Mouse (Mus musculus) liver, embryonic 14.5 days (tissue): ENCODE data around the gene Zfp536. TPM values are rescaled to one million over a fixed set of nuclear protein-coding genes. Genes with fewer than 3 reads are reported as not detected.

ENCODE experiments used
- ATAC-seq: fragments of 200-750 bp; cut with Nextera tagmentation; 2 replicates; pipeline ENCODE4 v1.8.0; 2017; ENCODE audit warnings: moderate number of reproducible peaks, mild to moderate bottlenecking, moderate library complexity; ENCODE audit not compliant: insufficient read depth
- DNase-seq, 3 experiments: peaks; one replicate each; pipeline ENCODE4 v3.0.0-alpha.2; 2012 to 2013; ENCODE audit warnings: low read depth in 3 of 3, low spot score in 3 of 3
- H3K27ac ChIP-seq: fragments of 300-500 bp; sonication (generic); 2 replicates; pipeline ENCODE4 v1.5.1; 2014; ENCODE audit warnings: moderate library complexity, mild to moderate bottlenecking, control low read depth, inconsistent platforms
- H3K27me3 ChIP-seq: fragments of 300-500 bp; sonication (generic); 2 replicates; pipeline ENCODE4 v1.6.1; 2014; ENCODE audit warnings: mild to moderate bottlenecking, low read length, moderate library complexity; ENCODE audit not compliant: control insufficient read depth, insufficient read depth
- H3K36me3 ChIP-seq: fragments of 300-500 bp; sonication (generic); replicated peaks from 2 replicates; pipeline ENCODE4 v1.6.1; 2014; ENCODE audit warnings: low read depth; ENCODE audit not compliant: control insufficient read depth, insufficient read depth
- H3K4me1 ChIP-seq, 2 experiments: fragments of 200-500 bp in 1 of 2; fragments of 300-500 bp in 1 of 2; sonication (generic) in 1 of 2; replicated peaks; 2 replicates each; pipeline ENCODE4 v1.6.1; 2012 to 2014; ENCODE audit warnings: antibody characterized with exemption in 1 of 2, inconsistent platforms in 1 of 2, low read length in 1 of 2; ENCODE audit not compliant: control insufficient read depth in 2 of 2, insufficient read depth in 2 of 2
- H3K4me2 ChIP-seq: fragments of 300-500 bp; sonication (generic); 2 replicates; pipeline ENCODE4 v1.6.1; 2014; ENCODE audit warnings: low read depth, mild to moderate bottlenecking, control low read depth, moderate library complexity
- H3K4me3 ChIP-seq, 2 experiments: fragments of 200-500 bp in 1 of 2; fragments of 300-500 bp in 1 of 2; sonication (generic) in 1 of 2; 2 replicates each; pipeline ENCODE4 v1.5.1; 2012 to 2014; ENCODE audit warnings: low read depth in 2 of 2, low read length in 2 of 2, mild to moderate bottlenecking in 2 of 2, control low read depth in 1 of 2, inconsistent platforms in 1 of 2, moderate library complexity in 1 of 2; ENCODE audit not compliant: insufficient read depth in 1 of 2
- H3K9ac ChIP-seq: fragments of 300-500 bp; sonication (generic); replicated peaks from 2 replicates; pipeline ENCODE4 v1.6.1; 2014; ENCODE audit warnings: mild to moderate bottlenecking, control low read depth, moderate library complexity
- H3K9me3 ChIP-seq: fragments of 300-500 bp; sonication (generic); 2 replicates; pipeline ENCODE4 v1.6.1; 2016; ENCODE audit warnings: low read length, mixed read lengths; ENCODE audit not compliant: control insufficient read depth
- CTCF ChIP-seq: IDR thresholded peaks from 2 replicates; pipeline ENCODE4 v1.5.1; 2016; ENCODE audit warnings: antibody characterized with exemption, low read depth, control low read depth
- EP300 ChIP-seq: IDR thresholded peaks from 2 replicates; pipeline ENCODE4 v1.6.1; 2016; ENCODE audit warnings: antibody characterized with exemption, low read depth
- WGBS: fragments of 180-500 bp; shearing (Covaris S2); extraction: QIAGEN DNeasy Blood & Tissue Kit; methylation state at CpG from one replicate; pipeline ENCODE4 v1.1.7; 2014; ENCODE audit not compliant: insufficient replicate concordance; 5-methylcytosine and 5-hydroxymethylcytosine counted together
- polyA plus RNA-seq, 2 experiments: library from polyadenylated mRNA; depleted of rRNA in 1 of 2; stranded (reverse) in 1 of 2; unstranded in 1 of 2; fragments of >200 nt; fragmentation: Nextera tagmentation in 1 of 2; extraction: Ambion mirVana in 1 of 2; gene quantifications; 2 replicates each; pipeline versions ENCODE4 v1.2.1 to v1.2.3; 2012 to 2014

The Zfp536 gene
- polyA plus RNA-seq, 2 experiments: not detected

- no peaks in the 10 kb centered on the region for H3K27me3 ChIP-seq
- ATAC-seq: no peak
- H3K9ac ChIP-seq: no peak overlapping the region
- 76% methylated on average over 2 of the region's 2 CpGs for WGBS
- no peaks in the 10 kb centered on the region for H3K4me1 ChIP-seq
- H3K36me3 ChIP-seq: no peaks in the 10 kb centered on the region
- H3K4me3 ChIP-seq: no peak overlapping the region
- TF ChIP-seq EP300: no peak
- no peak for TF ChIP-seq CTCF
- H3K4me2 ChIP-seq: no peak overlapping the region
- DNase-seq: no peak
- H3K27ac ChIP-seq: no peak overlapping the region
- H3K9me3 ChIP-seq: no peaks in the 10 kb centered on the region
These were observed 245.6 kb downstream of the Zfp536 start for GRCm38 (mm10) chr7:37527890-37528289.

GRCm38 (mm10) chr7:37521407-37521806, 252.0 kb downstream of the Zfp536 start:
- Histone ChIP-seq H3K27me3 (no peaks in the 10 kb centered on the region), H3K9me3 (no peaks in the 10 kb centered on the region), H3K4me3 (no peak overlapping the region), H3K36me3 (no peaks in the 10 kb centered on the region), H3K4me1 (no peaks in the 10 kb centered on the region), H3K4me2 (no peak overlapping the region), H3K27ac (no peak overlapping the region), H3K9ac (no peak overlapping the region)
- TF ChIP-seq CTCF (no peak), EP300 (no peak)
- no peak for ATAC-seq
- no peak for DNase-seq
- 24% methylated on average over 2 of the region's 2 CpGs for WGBS

GRCm38 (mm10) chr7:37510933-37511675, 262.3 kb downstream of the Zfp536 start:
- TF ChIP-seq EP300: no peak
- TF ChIP-seq CTCF: no peak
- no peaks in the 10 kb centered on the region for H3K27me3 ChIP-seq
- WGBS: 59% methylated on average over 8 of the region's 8 CpGs

GRCm38 (mm10) chr7:37509700-37510099, 263.7 kb downstream of the Zfp536 start:
- no peak overlapping the region for H3K4me2 ChIP-seq
- no peaks in the 10 kb centered on the region for H3K27me3 ChIP-seq

More at GRCm38 (mm10) chr7:37510933-37511675, 262.3 kb downstream of the Zfp536 start:
- H3K4me1 ChIP-seq: no peaks in the 10 kb centered on the region
- no peak overlapping the region for H3K4me2 ChIP-seq
- no peak overlapping the region for H3K4me3 ChIP-seq
- no peak for DNase-seq
- no peaks in the 10 kb centered on the region for H3K9me3 ChIP-seq
- H3K36me3 ChIP-seq: no peaks in the 10 kb centered on the region
- no peak overlapping the region for H3K9ac ChIP-seq
- no peak overlapping the region for H3K27ac ChIP-seq
- ATAC-seq: no peak

GRCm38 (mm10) chr7:37505548-37505947, 267.9 kb downstream of the Zfp536 start:
- Histone ChIP-seq H3K27me3 (no peaks in the 10 kb centered on the region), H3K36me3 (no peaks in the 10 kb centered on the region), H3K27ac (no peak overlapping the region), H3K4me3 (no peak overlapping the region), H3K4me2 (no peak overlapping the region), H3K9ac (no peak overlapping the region), H3K9me3 (no peaks in the 10 kb centered on the region), H3K4me1 (no peaks in the 10 kb centered on the region)
- ATAC-seq (no peak), DNase-seq (no peak)
- TF ChIP-seq CTCF (no peak), EP300 (no peak)
- WGBS: 55% methylated on average over 7 of the region's 7 CpGs

More at GRCm38 (mm10) chr7:37509700-37510099, 263.7 kb downstream of the Zfp536 start:
- DNase-seq (no peak), ATAC-seq (no peak)
- 50% methylated on average over 9 of the region's 9 CpGs for WGBS
- H3K9ac ChIP-seq: no peak overlapping the region
- no peaks in the 10 kb centered on the region for H3K4me1 ChIP-seq
- no peaks in the 10 kb centered on the region for H3K36me3 ChIP-seq
- no peak overlapping the region for H3K4me3 ChIP-seq
- H3K27ac ChIP-seq: no peak overlapping the region
- TF ChIP-seq CTCF: no peak
- no peak for TF ChIP-seq EP300
- H3K9me3 ChIP-seq: no peaks in the 10 kb centered on the region
